Mouse (Mus musculus): Measurements from ENCODE around the gene Gpc1. TPM values are rescaled to one million over a fixed set of nuclear protein-coding genes. Genes with fewer than 3 reads are reported as not detected.

Gpc1 gene
- polyA plus RNA-seq, 1 experiment from 2014 or later, result 51.7 TPM

GRCm38 (mm10) chr1:92879266-92879665 is 47.8 kb downstream of the Gpc1 start:
- H3K36me3 ChIP-seq (ENCODE audit: control insufficient read depth, insufficient read depth, low read length), result no peaks in the 10 kb centered on the region
- no peak overlapping the region for H3K4me2 ChIP-seq (ENCODE audit: low read depth, severe bottlenecking)
- H3K27ac ChIP-seq (replicated peaks; ENCODE audit: low read depth, low read length), result no peak overlapping the region
- DNase-seq (ENCODE audit: low spot score) (no peak), ATAC-seq (ENCODE audit: insufficient number of reproducible peaks, low FRiP score, low TSS enrichment, low read depth) (no peak)
- H3K9me3 ChIP-seq (ENCODE audit: control insufficient read depth, low read length), result no peaks in the 10 kb centered on the region
- H3K9ac ChIP-seq (ENCODE audit: low read length), result no peak overlapping the region
- 91% methylated on average over 12 of the region's 12 CpGs for WGBS
- no peak overlapping the region for H3K4me3 ChIP-seq (ENCODE audit: low read depth, low read length)
- no peaks in the 10 kb centered on the region for H3K4me1 ChIP-seq (ENCODE audit: control insufficient read depth, insufficient read depth, low read length)
- H3K27me3 ChIP-seq (ENCODE audit: control insufficient read depth, insufficient read depth, low read length), result no peaks in the 10 kb centered on the region

- ATAC-seq (ENCODE audit: insufficient number of reproducible peaks, low FRiP score, low TSS enrichment, low read depth) (no peak), DNase-seq (ENCODE audit: low spot score) (no peak)
- Histone ChIP-seq H3K27ac (replicated peaks; ENCODE audit: low read depth, low read length) (no peak overlapping the region), H3K9ac (ENCODE audit: low read length) (no peak overlapping the region), H3K4me2 (ENCODE audit: low read depth, severe bottlenecking) (no peak overlapping the region), H3K4me1 (ENCODE audit: control insufficient read depth, insufficient read depth, low read length) (no peaks in the 10 kb centered on the region), H3K36me3 (ENCODE audit: control insufficient read depth, insufficient read depth, low read length) (no peaks in the 10 kb centered on the region), H3K4me3 (ENCODE audit: low read depth, low read length) (no peak overlapping the region), H3K9me3 (ENCODE audit: control insufficient read depth, low read length) (no peaks in the 10 kb centered on the region), H3K27me3 (ENCODE audit: control insufficient read depth, insufficient read depth, low read length) (no peaks in the 10 kb centered on the region)
- WGBS, result 74% methylated on average over 5 of the region's 5 CpGs
Measured at GRCm38 (mm10) chr1:92880101-92880500, 48.7 kb downstream of the Gpc1 start.

GRCm38 (mm10) chr1:92881982-92882381 is 50.5 kb downstream of the Gpc1 start:
- Histone ChIP-seq H3K4me1 (ENCODE audit: control insufficient read depth, insufficient read depth, low read length) (no peaks in the 10 kb centered on the region), H3K9me3 (ENCODE audit: control insufficient read depth, low read length) (no peaks in the 10 kb centered on the region), H3K27me3 (ENCODE audit: control insufficient read depth, insufficient read depth, low read length) (no peaks in the 10 kb centered on the region), H3K27ac (replicated peaks; ENCODE audit: low read depth, low read length) (no peak overlapping the region), H3K4me2 (ENCODE audit: low read depth, severe bottlenecking) (no peak overlapping the region), H3K36me3 (ENCODE audit: control insufficient read depth, insufficient read depth, low read length) (no peaks in the 10 kb centered on the region), H3K4me3 (ENCODE audit: low read depth, low read length) (no peak overlapping the region), H3K9ac (ENCODE audit: low read length) (no peak overlapping the region)
- WGBS, result 83% methylated on average over 6 of the region's 6 CpGs
- DNase-seq (ENCODE audit: low spot score) (no peak), ATAC-seq (ENCODE audit: insufficient number of reproducible peaks, low FRiP score, low TSS enrichment, low read depth) (no peak)

GRCm38 (mm10) chr1:92888901-92889655 is 57.6 kb downstream of the Gpc1 start:
- no peaks in the 10 kb centered on the region for H3K27me3 ChIP-seq (ENCODE audit: control insufficient read depth, insufficient read depth, low read length)
- no peak overlapping the region for H3K9ac ChIP-seq (ENCODE audit: low read length)
- no peak overlapping the region for H3K4me3 ChIP-seq (ENCODE audit: low read depth, low read length)
- H3K36me3 ChIP-seq (ENCODE audit: control insufficient read depth, insufficient read depth, low read length), result no peaks in the 10 kb centered on the region
- no peak overlapping the region for H3K27ac ChIP-seq (replicated peaks; ENCODE audit: low read depth, low read length)
- WGBS, result 77% methylated on average over 7 of the region's 7 CpGs
- H3K9me3 ChIP-seq (ENCODE audit: control insufficient read depth, low read length), result no peaks in the 10 kb centered on the region
- no peaks in the 10 kb centered on the region for H3K4me1 ChIP-seq (ENCODE audit: control insufficient read depth, insufficient read depth, low read length)
- ATAC-seq (ENCODE audit: insufficient number of reproducible peaks, low FRiP score, low TSS enrichment, low read depth) (no peak), DNase-seq (ENCODE audit: low spot score) (no peak)
- H3K4me2 ChIP-seq (ENCODE audit: low read depth, severe bottlenecking), result no peak overlapping the region

GRCm38 (mm10) chr1:92892791-92893190 is 61.3 kb downstream of the Gpc1 start:
- no peak overlapping the region for H3K4me3 ChIP-seq (ENCODE audit: low read depth, low read length)
- H3K27ac ChIP-seq (replicated peaks; ENCODE audit: low read depth, low read length), result no peak overlapping the region
- H3K36me3 ChIP-seq (ENCODE audit: control insufficient read depth, insufficient read depth, low read length), result no peaks in the 10 kb centered on the region
- H3K4me2 ChIP-seq (ENCODE audit: low read depth, severe bottlenecking), result no peak overlapping the region
- no peak for ATAC-seq (ENCODE audit: insufficient number of reproducible peaks, low FRiP score, low TSS enrichment, low read depth)
- H3K27me3 ChIP-seq (ENCODE audit: control insufficient read depth, insufficient read depth, low read length), result no peaks in the 10 kb centered on the region
- 72% methylated on average over 3 of the region's 3 CpGs for WGBS
- no peak overlapping the region for H3K9ac ChIP-seq (ENCODE audit: low read length)
- H3K9me3 ChIP-seq (ENCODE audit: control insufficient read depth, low read length), result no peaks in the 10 kb centered on the region
- no peaks in the 10 kb centered on the region for H3K4me1 ChIP-seq (ENCODE audit: control insufficient read depth, insufficient read depth, low read length)
- DNase-seq (ENCODE audit: low spot score), result no peak

GRCm38 (mm10) chr1:92893896-92894295 is 62.5 kb downstream of the Gpc1 start:
- Histone ChIP-seq H3K4me1 (ENCODE audit: control insufficient read depth, insufficient read depth, low read length) (no peaks in the 10 kb centered on the region), H3K4me3 (ENCODE audit: low read depth, low read length) (no peak overlapping the region), H3K36me3 (ENCODE audit: control insufficient read depth, insufficient read depth, low read length) (no peaks in the 10 kb centered on the region), H3K27me3 (ENCODE audit: control insufficient read depth, insufficient read depth, low read length) (no peaks in the 10 kb centered on the region), H3K9me3 (ENCODE audit: control insufficient read depth, low read length) (no peaks in the 10 kb centered on the region), H3K27ac (replicated peaks; ENCODE audit: low read depth, low read length) (no peak overlapping the region), H3K9ac (ENCODE audit: low read length) (no peak overlapping the region), H3K4me2 (ENCODE audit: low read depth, severe bottlenecking) (no peak overlapping the region)
- ATAC-seq (ENCODE audit: insufficient number of reproducible peaks, low FRiP score, low TSS enrichment, low read depth) (no peak), DNase-seq (ENCODE audit: low spot score) (no peak)
- WGBS, result 74% methylated on average over 3 of the region's 3 CpGs

- Histone ChIP-seq H3K36me3 (ENCODE audit: control insufficient read depth, insufficient read depth, low read length) (no peaks in the 10 kb centered on the region), H3K27ac (replicated peaks; ENCODE audit: low read depth, low read length) (no peak overlapping the region), H3K4me3 (ENCODE audit: low read depth, low read length) (no peak overlapping the region), H3K9ac (ENCODE audit: low read length) (no peak overlapping the region), H3K27me3 (ENCODE audit: control insufficient read depth, insufficient read depth, low read length) (no peaks in the 10 kb centered on the region), H3K4me1 (ENCODE audit: control insufficient read depth, insufficient read depth, low read length) (no peaks in the 10 kb centered on the region), H3K9me3 (ENCODE audit: control insufficient read depth, low read length) (no peaks in the 10 kb centered on the region), H3K4me2 (ENCODE audit: low read depth, severe bottlenecking) (no peak overlapping the region)
- peak; percentile 70; the same call in 1 of the 2 replicates for ATAC-seq (ENCODE audit: insufficient number of reproducible peaks, low FRiP score, low TSS enrichment, low read depth)
- WGBS, result 13% methylated on average over 3 of the region's 3 CpGs
- peak; percentile 84 for DNase-seq (ENCODE audit: low spot score)
Measured at GRCm38 (mm10) chr1:92895089-92895488, 63.6 kb downstream of the Gpc1 start.

- under 1% methylated on average over 15 of the region's 15 CpGs for WGBS
- Histone ChIP-seq H3K27ac (replicated peaks; ENCODE audit: low read depth, low read length) (no peak within 1 kb of the TSS), H3K4me2 (ENCODE audit: low read depth, severe bottlenecking) (peak within 1 kb of the TSS; percentile 33), H3K9ac (ENCODE audit: low read length) (no peak within 1 kb of the TSS), H3K4me3 (ENCODE audit: low read depth, low read length) (no peak within 1 kb of the TSS), H3K9me3 (ENCODE audit: control insufficient read depth, low read length) (no peaks in the 10 kb centered on the region), H3K27me3 (ENCODE audit: control insufficient read depth, insufficient read depth, low read length) (no peaks in the 10 kb centered on the region), H3K36me3 (ENCODE audit: control insufficient read depth, insufficient read depth, low read length) (no peaks in the 10 kb centered on the region), H3K4me1 (ENCODE audit: control insufficient read depth, insufficient read depth, low read length) (no peaks in the 10 kb centered on the region)
- DNase-seq (ENCODE audit: low spot score), result peak; percentile 78
- ATAC-seq (ENCODE audit: insufficient number of reproducible peaks, low FRiP score, low TSS enrichment, low read depth), result peak; percentile 60; the same call in 1 of the 2 replicates
Measured at GRCm38 (mm10) chr1:92902786-92903185, 71.3 kb downstream of the Gpc1 start, which contains the start of gene Ankmy1. TSS of gene Ankmy1 (minus strand) at chr1:92902906.

GRCm38 (mm10) chr1:92903627-92904026 is 72.2 kb downstream of the Gpc1 start:
- Histone ChIP-seq H3K9ac (ENCODE audit: low read length) (no peak overlapping the region), H3K4me3 (ENCODE audit: low read depth, low read length) (no peak overlapping the region), H3K4me2 (ENCODE audit: low read depth, severe bottlenecking) (no peak overlapping the region), H3K27me3 (ENCODE audit: control insufficient read depth, insufficient read depth, low read length) (no peaks in the 10 kb centered on the region), H3K36me3 (ENCODE audit: control insufficient read depth, insufficient read depth, low read length) (no peaks in the 10 kb centered on the region), H3K4me1 (ENCODE audit: control insufficient read depth, insufficient read depth, low read length) (no peaks in the 10 kb centered on the region), H3K9me3 (ENCODE audit: control insufficient read depth, low read length) (no peaks in the 10 kb centered on the region), H3K27ac (replicated peaks; ENCODE audit: low read depth, low read length) (no peak overlapping the region)
- WGBS, result 78% methylated on average over 4 of the region's 4 CpGs
- no peak for ATAC-seq (ENCODE audit: insufficient number of reproducible peaks, low FRiP score, low TSS enrichment, low read depth)
- no peak for DNase-seq (ENCODE audit: low spot score)
